Mouse (Mus musculus): ENCODE measurements around the gene H2-DMb2. TPM values are rescaled to one million over a fixed set of nuclear protein-coding genes. Genes with fewer than 3 reads are reported as not detected.

H2-DMb2 gene
- polyA plus RNA-seq, 1 experiment: 3.0 TPM

DNA sequence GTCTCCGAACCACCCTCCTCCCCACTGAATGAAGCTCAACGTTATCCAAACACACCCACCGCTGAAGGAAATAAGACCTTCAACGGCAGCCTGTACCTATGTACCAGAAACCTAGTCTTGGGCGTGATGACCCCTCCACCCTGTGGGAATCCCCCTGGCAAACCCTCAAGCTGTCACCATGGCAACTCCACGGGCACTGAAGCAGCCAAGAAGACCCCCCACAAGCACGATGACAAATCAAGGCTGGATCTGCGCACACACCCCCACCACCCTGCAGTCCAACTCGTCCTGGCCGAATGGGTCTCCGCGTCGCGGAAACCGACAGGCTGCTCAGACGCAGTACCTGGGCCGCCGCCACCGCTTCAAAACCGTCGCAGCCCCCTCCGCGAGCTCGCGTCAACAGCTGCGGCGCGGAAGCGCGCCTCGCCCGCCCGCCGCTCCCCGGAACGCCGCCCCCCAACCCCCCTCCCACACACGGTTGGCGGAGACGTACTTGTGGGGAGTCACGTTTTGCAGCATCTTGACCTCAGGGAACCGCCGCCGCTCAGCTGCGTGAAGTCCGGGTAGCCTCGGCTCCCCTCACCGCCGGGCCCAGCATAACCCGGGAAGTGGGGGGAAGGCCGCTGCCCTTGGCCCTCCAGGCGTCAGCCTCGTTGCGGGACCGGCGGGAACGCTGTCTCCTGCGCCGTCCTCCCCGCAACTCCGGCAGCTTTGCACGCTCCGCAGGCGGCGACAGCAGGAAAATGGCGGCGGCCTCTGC is 24.8 kb upstream of the H2-DMb2 start:
- Histone ChIP-seq H3K27ac (ENCODE audit: insufficient read depth, low read depth, low read length) (peak overlapping the region; percentile 75), H3K4me3 (ENCODE audit: insufficient read depth, low read length) (peak overlapping the region; percentile 92), H3K4me1 (ENCODE audit: control insufficient read depth, insufficient read depth, low read length) (peaks cover 22% of the 10 kb centered on the region)
- no peak for TF ChIP-seq POLR2A (IDR thresholded peaks at IDR 0.05; ENCODE audit: borderline replicate concordance, low read depth, low read length)
- no peak for TF ChIP-seq CTCF (IDR thresholded peaks at IDR 0.05; ENCODE audit: low read depth, low read length)

DNA sequence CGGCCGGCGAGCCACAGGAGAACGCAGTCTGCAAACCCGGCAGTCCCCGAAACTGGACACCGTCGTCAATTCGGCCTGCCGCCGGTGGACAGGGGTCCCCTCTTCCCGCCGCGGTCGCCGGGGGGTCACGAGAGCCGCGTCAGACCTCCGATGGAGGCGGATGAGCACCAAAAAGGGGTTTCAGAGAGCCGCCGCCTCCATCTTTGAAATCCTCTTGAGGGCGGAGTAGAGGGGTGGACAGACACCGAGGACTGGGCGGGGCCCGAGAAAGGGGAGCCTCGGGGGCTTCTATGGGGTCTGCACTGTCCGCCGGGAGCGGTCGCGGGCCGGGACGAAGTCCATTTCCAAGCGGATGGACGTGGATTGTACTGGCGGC is 24.2 kb upstream of the H2-DMb2 start:
- H3K4me3 ChIP-seq (ENCODE audit: insufficient read depth, low read length): peak overlapping the region; percentile 92
- H3K4me1 ChIP-seq (ENCODE audit: control insufficient read depth, insufficient read depth, low read length): peaks cover 18% of the 10 kb centered on the region
- TF ChIP-seq CTCF (IDR thresholded peaks at IDR 0.05; ENCODE audit: low read depth, low read length) (no peak), POLR2A (IDR thresholded peaks at IDR 0.05; ENCODE audit: borderline replicate concordance, low read depth, low read length) (no peak)
- peak overlapping the region; percentile 75 for H3K27ac ChIP-seq (ENCODE audit: insufficient read depth, low read depth, low read length)

DNA sequence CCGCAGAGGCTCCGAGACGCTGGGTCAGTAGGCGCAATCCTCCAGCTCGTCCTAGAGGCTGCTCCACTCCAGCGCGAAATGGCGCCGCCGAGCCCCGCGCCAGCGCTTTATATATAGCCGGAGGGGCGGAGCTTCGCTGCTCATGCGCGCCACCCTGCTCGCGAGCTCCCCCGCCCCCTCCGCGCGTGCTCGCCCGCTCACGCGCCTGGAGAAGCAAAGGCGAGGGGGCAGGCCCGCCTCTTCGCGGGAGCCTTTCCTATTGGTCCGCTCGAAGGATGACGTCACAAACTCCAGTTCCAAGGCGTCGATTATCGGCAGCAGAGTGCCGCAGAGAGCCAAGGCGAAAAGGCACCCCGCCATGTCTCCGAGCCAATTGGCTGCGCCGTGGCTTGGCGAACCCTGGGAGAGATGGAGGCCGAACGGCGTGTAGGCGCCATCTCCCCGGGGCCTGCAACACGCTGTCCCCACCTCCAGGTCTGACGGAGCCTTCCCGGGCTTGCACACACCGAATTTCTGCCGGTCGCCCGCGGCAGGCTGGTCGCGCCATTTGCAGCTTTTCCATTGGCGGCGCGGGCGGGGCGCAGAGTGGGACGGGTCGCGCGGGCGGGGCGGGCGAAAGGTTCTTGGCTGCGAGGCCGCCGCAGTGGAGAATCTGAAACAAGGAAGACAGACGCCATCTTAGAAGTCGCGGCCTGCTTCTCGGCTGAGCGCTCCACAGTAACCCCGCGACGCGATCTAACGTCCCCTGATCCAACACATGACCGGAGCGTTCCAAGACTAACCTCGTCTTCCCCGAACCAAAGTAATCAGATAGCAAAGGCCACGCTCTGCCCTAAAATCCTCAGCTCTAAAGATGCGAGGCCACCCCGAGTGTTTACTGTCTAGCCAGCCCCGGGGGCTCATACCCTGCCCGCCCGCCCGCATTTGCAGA is 23.6 kb upstream of the H2-DMb2 start, which contains the start of gene H2-DMa:
Gene H2-DMa (plus strand): TSS at position 293 of the 931 bp plus-strand sequence.
- no peak for TF ChIP-seq CTCF (IDR thresholded peaks at IDR 0.05; ENCODE audit: low read depth, low read length)
- peak; percentile 99 for TF ChIP-seq POLR2A (IDR thresholded peaks at IDR 0.05; ENCODE audit: borderline replicate concordance, low read depth, low read length)
- H3K4me1 ChIP-seq (ENCODE audit: control insufficient read depth, insufficient read depth, low read length): peaks cover 13% of the 10 kb centered on the region
- peak within 1 kb of the TSS; percentile 92 for H3K4me3 ChIP-seq (ENCODE audit: insufficient read depth, low read length)
- H3K27ac ChIP-seq (ENCODE audit: insufficient read depth, low read depth, low read length): peak within 1 kb of the TSS; percentile 100

DNA sequence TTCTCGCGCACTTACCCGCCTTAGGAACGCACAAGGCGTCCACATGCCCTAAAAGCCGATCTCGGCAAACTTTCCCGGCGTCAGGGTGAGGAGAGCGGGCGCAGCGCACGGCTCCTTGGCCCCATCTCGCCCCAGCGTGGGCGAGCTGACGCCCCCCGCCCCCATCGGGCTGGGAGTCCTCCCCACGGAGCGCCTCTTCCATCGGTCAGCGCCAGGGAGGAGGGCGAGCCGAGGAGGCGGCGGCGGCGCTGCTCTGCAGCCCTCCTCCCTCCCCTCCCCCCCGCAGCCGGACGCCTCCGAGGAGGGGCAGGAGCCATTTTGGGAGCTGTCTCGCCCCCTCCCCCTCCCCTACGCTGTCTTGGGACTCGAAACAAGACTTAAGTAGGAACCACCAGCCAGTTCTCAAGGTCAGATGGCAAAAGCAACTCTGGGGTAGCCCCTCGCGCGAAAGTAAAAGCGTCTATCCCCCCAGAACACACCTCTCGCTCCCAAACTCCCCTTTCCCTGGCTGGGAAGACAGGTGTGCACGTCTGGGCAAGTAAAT is 22.9 kb upstream of the H2-DMb2 start:
- Histone ChIP-seq H3K4me3 (ENCODE audit: insufficient read depth, low read length) (peak overlapping the region; percentile 87), H3K4me1 (ENCODE audit: control insufficient read depth, insufficient read depth, low read length) (peaks cover 6% of the 10 kb centered on the region), H3K27ac (ENCODE audit: insufficient read depth, low read depth, low read length) (peak overlapping the region; percentile 100)
- TF ChIP-seq POLR2A (IDR thresholded peaks at IDR 0.05; ENCODE audit: borderline replicate concordance, low read depth, low read length): peak; percentile 16; the same call in 1 of the 2 replicates
- no peak for TF ChIP-seq CTCF (IDR thresholded peaks at IDR 0.05; ENCODE audit: low read depth, low read length)

DNA sequence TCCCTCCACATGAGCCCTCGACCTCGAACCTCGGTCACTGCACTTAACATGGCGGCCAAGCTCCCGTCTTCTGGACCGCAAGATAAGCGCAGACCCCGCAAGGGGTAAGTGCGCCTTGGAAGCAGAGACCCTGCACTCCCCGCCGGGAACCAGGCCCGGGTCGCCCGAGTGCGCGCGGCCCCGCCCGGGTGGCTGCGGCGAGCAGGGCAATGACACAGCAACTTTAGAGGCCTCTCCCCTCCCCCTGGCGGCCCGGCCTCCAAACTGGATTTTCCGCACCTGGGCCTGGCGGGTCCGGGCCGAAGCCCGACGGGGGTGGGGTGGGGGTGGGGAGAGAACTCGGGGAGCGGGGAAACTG is 22.3 kb upstream of the H2-DMb2 start:
- Histone ChIP-seq H3K4me1 (ENCODE audit: control insufficient read depth, insufficient read depth, low read length) (peaks cover 5% of the 10 kb centered on the region), H3K4me3 (ENCODE audit: insufficient read depth, low read length) (peak overlapping the region; percentile 87), H3K27ac (ENCODE audit: insufficient read depth, low read depth, low read length) (peak overlapping the region; percentile 100)
- TF ChIP-seq CTCF (IDR thresholded peaks at IDR 0.05; ENCODE audit: low read depth, low read length) (no peak), POLR2A (IDR thresholded peaks at IDR 0.05; ENCODE audit: borderline replicate concordance, low read depth, low read length) (no peak; the same call in 1 of the 2 replicates)

DNA sequence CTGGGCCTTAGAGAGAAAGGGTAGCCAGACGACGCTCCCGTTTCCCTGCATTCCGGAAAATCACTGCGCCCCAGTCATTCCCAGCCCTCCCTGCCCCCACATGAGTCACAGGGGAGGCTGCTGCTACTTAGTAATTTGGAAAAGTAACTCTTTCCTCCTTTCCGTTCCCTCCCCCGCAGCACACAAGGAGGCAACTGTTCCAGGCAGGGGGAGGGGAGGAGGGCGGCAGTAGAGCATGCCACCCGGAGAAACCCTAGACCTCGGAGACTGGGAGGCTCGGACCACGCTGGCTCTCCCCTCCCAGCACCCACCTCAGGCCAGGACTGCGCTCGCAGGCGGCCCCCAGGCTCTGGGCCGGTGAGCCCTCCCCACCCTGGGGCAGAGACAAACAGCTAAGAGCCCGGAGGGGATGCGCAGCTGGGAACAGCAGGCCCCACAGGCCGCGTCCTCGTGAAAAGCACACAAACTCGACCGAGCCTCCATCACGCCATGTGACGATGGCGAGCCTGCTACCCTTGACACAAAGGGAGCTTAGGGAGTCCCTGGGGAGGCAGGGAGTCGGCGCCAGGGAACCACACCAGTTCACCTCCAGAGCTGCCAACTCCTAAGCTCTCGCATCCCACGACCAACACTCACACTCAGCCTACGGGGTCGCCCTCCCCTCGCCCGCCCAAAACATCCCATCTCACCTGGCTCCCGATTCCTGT is 21.8 kb upstream of the H2-DMb2 start:
- H3K4me1 ChIP-seq (ENCODE audit: control insufficient read depth, insufficient read depth, low read length): peaks cover 9% of the 10 kb centered on the region
- H3K27ac ChIP-seq (ENCODE audit: insufficient read depth, low read depth, low read length): peak overlapping the region; percentile 100
- TF ChIP-seq POLR2A (IDR thresholded peaks at IDR 0.05; ENCODE audit: borderline replicate concordance, low read depth, low read length): no peak
- TF ChIP-seq CTCF (IDR thresholded peaks at IDR 0.05; ENCODE audit: low read depth, low read length): no peak
- peak overlapping the region; percentile 87 for H3K4me3 ChIP-seq (ENCODE audit: insufficient read depth, low read length)

DNA sequence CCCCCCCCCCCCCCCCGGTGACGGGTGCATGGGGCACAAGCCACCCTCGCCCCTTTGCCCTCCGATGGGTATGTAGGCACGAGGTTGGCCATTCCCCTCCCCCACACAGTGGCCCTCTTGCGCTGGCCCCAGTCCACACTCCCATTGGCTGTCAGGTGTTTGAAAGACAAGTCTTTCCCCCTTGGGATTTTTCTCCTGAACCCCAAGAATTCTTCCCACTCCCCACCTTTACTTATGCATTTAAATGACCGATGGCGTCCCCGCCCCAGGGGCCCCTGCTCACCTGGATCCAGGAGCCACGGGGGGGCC is 21.3 kb upstream of the H2-DMb2 start:
- peak overlapping the region; percentile 87 for H3K4me3 ChIP-seq (ENCODE audit: insufficient read depth, low read length)
- peaks cover 14% of the 10 kb centered on the region for H3K4me1 ChIP-seq (ENCODE audit: control insufficient read depth, insufficient read depth, low read length)
- peak overlapping the region; percentile 100 for H3K27ac ChIP-seq (ENCODE audit: insufficient read depth, low read depth, low read length)
- TF ChIP-seq POLR2A (IDR thresholded peaks at IDR 0.05; ENCODE audit: borderline replicate concordance, low read depth, low read length) (no peak), CTCF (IDR thresholded peaks at IDR 0.05; ENCODE audit: low read depth, low read length) (no peak)

DNA sequence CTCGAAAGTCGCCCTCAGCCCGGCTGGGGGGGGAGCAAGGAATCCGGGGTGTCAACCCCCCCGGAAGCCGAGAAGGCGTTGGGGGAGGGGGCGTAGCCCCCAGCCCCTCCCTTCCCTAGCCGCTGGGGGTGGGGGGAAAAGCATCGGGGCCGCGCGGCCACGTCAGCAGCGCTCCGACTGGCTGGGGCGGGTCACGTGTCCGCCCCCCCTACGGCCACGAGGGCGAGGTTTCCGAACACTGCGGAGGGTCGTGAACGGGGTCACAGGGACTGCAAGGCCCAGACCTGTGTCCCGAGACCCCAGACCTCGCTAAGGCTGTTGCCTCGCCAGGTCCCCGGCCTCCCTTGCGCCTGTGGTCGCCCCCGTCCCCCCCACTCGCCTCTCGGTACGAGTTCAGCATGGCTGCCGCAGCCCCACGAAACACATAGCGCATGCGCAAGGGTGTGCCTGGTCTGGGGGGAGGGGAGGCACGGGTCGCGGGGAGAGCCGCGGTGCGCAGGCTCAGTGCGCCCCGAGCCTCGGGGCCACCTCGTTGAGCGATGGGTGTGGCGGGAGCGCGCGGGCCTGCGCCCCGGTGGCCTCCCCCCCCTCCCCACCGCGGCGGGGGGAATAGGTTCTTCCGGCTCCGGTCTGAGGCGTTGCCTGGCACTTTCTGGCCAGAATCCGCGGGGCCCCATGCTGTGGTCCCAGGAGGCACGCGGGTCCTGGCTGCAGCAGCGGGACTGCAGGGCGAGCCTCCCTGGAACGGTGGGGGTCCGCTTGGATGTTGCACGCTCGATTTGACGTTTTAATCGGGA is 20.7 kb upstream of the H2-DMb2 start, which contains the start of gene Brd2:
Gene Brd2 (minus strand): TSS at position 447 of the 797 bp plus-strand sequence.
- Histone ChIP-seq H3K4me3 (ENCODE audit: insufficient read depth, low read length) (peak within 1 kb of the TSS; percentile 87), H3K4me1 (ENCODE audit: control insufficient read depth, insufficient read depth, low read length) (peaks cover 19% of the 10 kb centered on the region), H3K27ac (ENCODE audit: insufficient read depth, low read depth, low read length) (peak within 1 kb of the TSS; percentile 100)
- TF ChIP-seq POLR2A (IDR thresholded peaks at IDR 0.05; ENCODE audit: borderline replicate concordance, low read depth, low read length) (no peak), CTCF (IDR thresholded peaks at IDR 0.05; ENCODE audit: low read depth, low read length) (no peak)

Data from bone marrow macrophage, adult 2 months (primary cell).